Mouse (Mus musculus): ENCODE measurements at regions not wholly inside any gene's neighbourhood (a gene's known extent, or its start where the extent isn't known, plus 50 kb on each side); places are given as distances from the start of the nearest gene placed in this dataset.

DNA sequence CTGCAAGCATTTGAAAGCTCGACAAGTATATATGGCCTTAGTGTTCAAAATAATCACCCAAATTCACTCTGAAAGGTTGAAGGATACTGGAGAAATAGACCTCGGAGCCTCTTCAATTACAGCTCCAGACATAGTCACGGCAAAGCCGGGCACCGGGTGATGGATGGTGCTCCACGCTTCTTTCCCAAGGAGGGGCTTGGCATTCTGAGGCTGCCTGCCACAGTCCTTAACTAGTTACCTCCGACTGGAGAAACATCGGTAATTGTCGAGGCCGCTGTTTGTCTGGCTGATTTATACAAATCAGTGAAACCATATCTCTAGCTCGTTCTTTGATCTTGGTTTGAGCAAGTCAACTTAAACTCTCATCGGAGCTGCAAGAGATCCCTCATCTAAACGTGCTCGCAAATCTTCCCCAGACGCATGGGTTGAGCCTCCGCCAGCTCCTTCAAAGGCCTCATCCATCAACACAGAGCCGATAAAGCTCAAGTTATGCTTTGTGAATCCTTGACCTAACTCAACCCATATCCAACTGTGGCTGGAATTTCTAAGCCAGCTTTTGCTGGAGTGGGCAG is 145.4 kb upstream of the Stx16 start:
- no peak overlapping the region for H3K4me2 ChIP-seq (ENCODE audit: low read length)
- no peaks in the 10 kb centered on the region for H3K9me3 ChIP-seq (replicated peaks; ENCODE audit: low read length)
- DNase-seq (ENCODE audit: low spot score) = peak; percentile 2
- no peaks in the 10 kb centered on the region for H3K4me1 ChIP-seq (replicated peaks; ENCODE audit: insufficient read depth, low read length)
- no peak overlapping the region for H3K4me3 ChIP-seq (replicated peaks; ENCODE audit: low read depth, low read length)
- 57% methylated on average over 17 of the region's 17 CpGs for WGBS
- ATAC-seq (replicated peaks; ENCODE audit: low FRiP score, low read depth) = no peak
- H3K36me3 ChIP-seq (ENCODE audit: insufficient read depth, low read length) = no peaks in the 10 kb centered on the region
- no peak for TF ChIP-seq CTCF (IDR thresholded peaks at IDR 0.05; ENCODE audit: low read depth)
- no peak overlapping the region for H3K27ac ChIP-seq
- no peak overlapping the region for H3K9ac ChIP-seq (ENCODE audit: low read depth, low read length)
- no peaks in the 10 kb centered on the region for H3K27me3 ChIP-seq (ENCODE audit: insufficient read depth, low read length)

DNA sequence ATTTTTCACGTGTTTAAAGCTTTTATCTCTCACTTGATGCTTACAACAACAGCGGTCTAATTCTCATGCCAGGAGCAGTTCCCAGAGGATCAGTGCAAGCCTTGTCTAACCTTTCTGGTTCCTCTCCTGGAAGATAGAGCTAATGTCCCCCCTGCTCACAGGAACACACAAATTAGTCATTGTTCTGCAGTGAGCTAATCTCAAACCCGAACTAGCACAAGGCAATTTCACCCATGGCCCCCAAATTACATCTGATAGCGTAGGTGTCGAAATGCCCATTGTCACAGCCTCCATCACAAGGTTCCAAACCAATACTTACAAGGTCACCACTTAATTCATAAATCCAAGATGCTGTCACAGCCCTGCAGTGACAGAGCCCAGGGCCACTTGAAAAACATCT is 140.4 kb upstream of the Stx16 start:
- no peak overlapping the region for H3K4me3 ChIP-seq (replicated peaks; ENCODE audit: low read depth, low read length)
- no peak for ATAC-seq (replicated peaks; ENCODE audit: low FRiP score, low read depth)
- no peak for DNase-seq (ENCODE audit: low spot score)
- no peaks in the 10 kb centered on the region for H3K36me3 ChIP-seq (ENCODE audit: insufficient read depth, low read length)
- peaks cover 10% of the 10 kb centered on the region; the same call in 1 of the 2 replicates for H3K4me1 ChIP-seq (replicated peaks; ENCODE audit: insufficient read depth, low read length)
- no peak for TF ChIP-seq CTCF (IDR thresholded peaks at IDR 0.05; ENCODE audit: low read depth)
- H3K4me2 ChIP-seq (ENCODE audit: low read length) = no peak overlapping the region
- no peak overlapping the region for H3K9ac ChIP-seq (ENCODE audit: low read depth, low read length)
- H3K9me3 ChIP-seq (replicated peaks; ENCODE audit: low read length) = no peaks in the 10 kb centered on the region
- H3K27me3 ChIP-seq (ENCODE audit: insufficient read depth, low read length) = no peaks in the 10 kb centered on the region
- H3K27ac ChIP-seq = no peak overlapping the region
- WGBS = 85% methylated on average over 5 of the region's 5 CpGs

DNA sequence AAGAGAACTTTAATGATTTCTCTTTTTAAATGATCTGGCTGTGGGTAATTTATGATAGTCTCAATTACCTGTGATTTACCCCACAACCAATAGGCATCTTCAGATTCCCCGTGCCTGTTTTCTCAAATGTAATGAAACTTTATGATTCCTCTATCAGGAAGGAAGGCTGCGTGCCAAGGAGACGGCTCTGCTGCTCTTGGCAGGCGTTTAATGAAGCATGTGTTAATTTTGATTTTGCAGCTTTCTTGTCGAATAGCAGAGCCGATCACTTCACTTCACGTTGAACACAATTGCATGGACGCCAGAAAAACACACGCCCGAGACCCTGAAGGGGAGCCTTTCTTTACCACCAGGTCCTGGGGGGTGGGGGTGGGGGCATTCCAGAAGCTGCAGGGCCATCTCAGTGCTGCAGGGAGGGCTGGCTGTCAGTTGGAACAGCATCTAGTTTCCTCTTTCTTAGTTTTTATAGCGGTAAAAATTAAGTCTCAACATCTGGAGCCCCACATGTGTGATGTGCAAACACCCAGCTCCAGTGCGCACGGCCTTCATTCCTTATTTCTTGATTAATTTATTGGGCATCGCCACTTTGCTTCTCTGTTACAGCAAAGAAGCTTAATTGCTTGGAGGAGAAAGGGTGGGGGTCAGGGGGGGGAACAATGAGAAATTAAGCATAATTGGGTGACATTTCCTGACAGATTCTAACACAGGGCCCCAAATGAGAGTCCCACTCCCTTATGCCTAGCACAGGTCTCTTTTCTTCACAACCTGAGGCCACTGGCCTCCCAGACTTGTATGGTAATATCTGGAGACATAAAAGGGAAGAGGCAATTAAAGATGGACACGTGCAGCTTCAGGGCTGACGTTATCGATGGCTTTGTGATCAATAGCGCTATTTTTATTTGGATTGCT is 138.3 kb upstream of the Stx16 start:
- Histone ChIP-seq H3K27me3 (ENCODE audit: insufficient read depth, low read length) (no peaks in the 10 kb centered on the region), H3K27ac (no peak overlapping the region), H3K4me1 (replicated peaks; ENCODE audit: insufficient read depth, low read length) (peaks cover 10% of the 10 kb centered on the region; the same call in 1 of the 2 replicates), H3K9ac (ENCODE audit: low read depth, low read length) (no peak overlapping the region), H3K4me2 (ENCODE audit: low read length) (peak overlapping the region; percentile 10; the same call in 1 of the 2 replicates), H3K36me3 (ENCODE audit: insufficient read depth, low read length) (no peaks in the 10 kb centered on the region), H3K9me3 (replicated peaks; ENCODE audit: low read length) (no peaks in the 10 kb centered on the region), H3K4me3 (replicated peaks; ENCODE audit: low read depth, low read length) (no peak overlapping the region)
- 25% methylated on average over 18 of the region's 18 CpGs for WGBS
- no peak for TF ChIP-seq CTCF (IDR thresholded peaks at IDR 0.05; ENCODE audit: low read depth)
- ATAC-seq (replicated peaks; ENCODE audit: low FRiP score, low read depth) = no peak
- DNase-seq (ENCODE audit: low spot score) = peak; percentile 51

DNA sequence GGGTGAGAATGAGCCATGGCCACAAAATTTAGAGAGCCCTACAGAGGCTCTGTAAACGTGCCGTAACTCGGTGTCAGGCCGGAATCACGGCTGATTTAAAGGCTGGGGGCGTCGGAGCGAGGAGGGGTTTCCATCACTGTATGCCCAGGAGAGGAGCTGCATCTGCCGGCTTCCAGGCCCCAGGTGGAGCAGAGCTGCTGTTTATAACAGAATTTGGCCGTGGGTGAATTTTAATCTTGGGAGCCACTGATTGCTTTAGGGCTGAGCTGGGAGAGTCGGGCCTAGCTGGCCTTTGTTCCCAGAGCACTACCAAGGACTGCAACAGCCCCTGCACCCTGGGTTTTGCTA is 137.7 kb upstream of the Stx16 start:
- H3K4me1 ChIP-seq (replicated peaks; ENCODE audit: insufficient read depth, low read length) = peaks cover 10% of the 10 kb centered on the region; the same call in 1 of the 2 replicates
- no peaks in the 10 kb centered on the region for H3K27me3 ChIP-seq (ENCODE audit: insufficient read depth, low read length)
- ATAC-seq (replicated peaks; ENCODE audit: low FRiP score, low read depth) (no peak), DNase-seq (ENCODE audit: low spot score) (peak; percentile 18)
- 26% methylated on average over 11 of the region's 11 CpGs for WGBS
- TF ChIP-seq CTCF (IDR thresholded peaks at IDR 0.05; ENCODE audit: low read depth) = no peak
- no peaks in the 10 kb centered on the region for H3K9me3 ChIP-seq (replicated peaks; ENCODE audit: low read length)
- no peaks in the 10 kb centered on the region for H3K36me3 ChIP-seq (ENCODE audit: insufficient read depth, low read length)
- H3K27ac ChIP-seq = no peak overlapping the region
- H3K9ac ChIP-seq (ENCODE audit: low read depth, low read length) = no peak overlapping the region
- no peak overlapping the region for H3K4me3 ChIP-seq (replicated peaks; ENCODE audit: low read depth, low read length)
- no peak overlapping the region for H3K4me2 ChIP-seq (ENCODE audit: low read length)

- no peak overlapping the region for H3K27ac ChIP-seq
- no peak overlapping the region for H3K4me2 ChIP-seq (ENCODE audit: low read length)
- TF ChIP-seq CTCF (IDR thresholded peaks at IDR 0.05; ENCODE audit: low read depth) = no peak
- whole genome bisulfite sequencing = 72% methylated on average over 5 of the region's 5 CpGs
- H3K27me3 ChIP-seq (ENCODE audit: insufficient read depth, low read length) = no peaks in the 10 kb centered on the region
- ATAC-seq (replicated peaks; ENCODE audit: low FRiP score, low read depth) = no peak
- no peak for DNase-seq (ENCODE audit: low spot score)
- H3K36me3 ChIP-seq (ENCODE audit: insufficient read depth, low read length) = no peaks in the 10 kb centered on the region
- H3K4me3 ChIP-seq (replicated peaks; ENCODE audit: low read depth, low read length) = no peak overlapping the region
- no peaks in the 10 kb centered on the region for H3K4me1 ChIP-seq (replicated peaks; ENCODE audit: insufficient read depth, low read length)
- no peaks in the 10 kb centered on the region for H3K9me3 ChIP-seq (replicated peaks; ENCODE audit: low read length)
- H3K9ac ChIP-seq (ENCODE audit: low read depth, low read length) = no peak overlapping the region
These were observed 130.7 kb upstream of the Stx16 start for GRCm38 (mm10) chr2:173945441-173945840.

DNA sequence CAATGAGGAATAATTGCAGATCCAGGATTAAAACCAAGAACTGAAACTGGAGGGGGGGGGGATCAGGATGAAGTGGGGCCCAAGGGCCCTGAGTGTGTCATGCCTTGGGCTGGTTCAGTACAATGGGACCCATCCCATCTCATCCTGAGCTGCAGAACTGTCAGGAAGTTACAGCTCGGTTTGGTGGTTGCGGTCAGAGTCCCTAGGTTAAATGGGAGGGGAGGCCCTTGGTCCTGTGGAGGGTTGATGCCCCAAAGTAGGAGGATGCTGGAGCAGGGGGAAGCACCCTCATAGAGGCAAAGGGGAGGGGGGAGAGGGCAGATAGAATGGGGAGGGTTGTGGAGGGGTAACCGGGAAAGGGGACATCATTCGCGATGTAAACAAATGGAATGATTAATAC is 127.5 kb upstream of the Stx16 start:
- no peak overlapping the region for H3K9ac ChIP-seq (ENCODE audit: low read depth, low read length)

More for the DNA sequence above, 127.5 kb upstream of the Stx16 start:
- DNase-seq (ENCODE audit: low spot score) (no peak), ATAC-seq (replicated peaks; ENCODE audit: low FRiP score, low read depth) (no peak)
- WGBS = 87% methylated on average over 5 of the region's 5 CpGs
- H3K4me3 ChIP-seq (replicated peaks; ENCODE audit: low read depth, low read length) = no peak overlapping the region
- TF ChIP-seq CTCF (IDR thresholded peaks at IDR 0.05; ENCODE audit: low read depth) = no peak
- no peaks in the 10 kb centered on the region for H3K4me1 ChIP-seq (replicated peaks; ENCODE audit: insufficient read depth, low read length)
- H3K27ac ChIP-seq = no peak overlapping the region
- no peaks in the 10 kb centered on the region for H3K9me3 ChIP-seq (replicated peaks; ENCODE audit: low read length)
- no peak overlapping the region for H3K4me2 ChIP-seq (ENCODE audit: low read length)
- H3K27me3 ChIP-seq (ENCODE audit: insufficient read depth, low read length) = no peaks in the 10 kb centered on the region
- H3K36me3 ChIP-seq (ENCODE audit: insufficient read depth, low read length) = no peaks in the 10 kb centered on the region

Data from kidney, postnatal 0 days (tissue).